Mouse (Mus musculus) C2C12 (cell line): ENCODE measurements at regions not wholly inside any gene's neighbourhood (a gene's known extent, or its start where the extent isn't known, plus 50 kb on each side); places are given as distances from the start of the nearest gene placed in this dataset.

Experiments
- CTCF ChIP-seq: IDR thresholded peaks from one replicate; pipeline ENCODE4 v1.5.1; 2011; ENCODE audit not compliant: control insufficient read depth, insufficient read depth, insufficient read length
- MYOD1 ChIP-seq: IDR thresholded peaks from one replicate; pipeline ENCODE4 v1.6.1; 2011; ENCODE audit warnings: low read depth; ENCODE audit not compliant: control insufficient read depth, insufficient read length

DNA sequence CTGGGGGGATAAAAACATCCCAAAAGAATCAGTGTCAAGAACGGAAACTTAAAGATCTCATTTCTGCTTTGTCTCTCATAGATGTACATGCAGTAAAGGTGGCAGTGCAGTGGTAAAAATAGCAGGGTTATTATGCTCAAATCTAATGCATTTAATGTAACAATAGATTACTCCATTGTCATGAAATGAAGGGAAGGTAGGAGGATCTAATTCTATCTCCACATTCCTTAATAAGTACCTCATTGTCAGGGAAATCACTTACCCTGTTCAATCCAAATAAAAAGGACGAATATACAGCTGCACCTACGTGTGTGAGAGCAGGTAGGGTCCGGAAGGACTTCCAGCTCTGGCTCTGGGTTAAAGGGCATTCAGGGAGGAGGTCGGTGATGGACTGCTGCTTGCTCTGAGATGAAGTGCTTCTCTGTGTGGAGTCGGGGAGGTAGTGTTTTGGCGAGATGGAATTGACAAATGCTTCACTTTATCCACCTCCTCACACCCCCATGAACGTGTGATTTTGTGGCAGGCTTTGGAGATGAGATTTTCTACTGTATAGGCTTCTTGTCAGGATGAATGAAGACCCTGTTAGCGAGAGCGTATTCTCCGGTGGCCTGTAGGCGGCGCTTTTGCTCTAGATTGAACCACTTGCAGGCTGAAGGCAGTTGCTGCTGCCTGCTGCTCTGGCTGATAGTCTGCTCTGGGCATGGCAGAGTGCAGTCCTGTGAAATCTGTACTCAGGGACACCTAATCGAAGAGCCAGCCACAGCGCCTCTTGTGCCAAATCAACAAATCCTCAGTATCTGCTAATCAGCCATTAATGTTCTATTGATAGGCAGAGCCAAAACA, 424.5 kb downstream of the Igsf11 start:
- TF ChIP-seq CTCF = peak; percentile 9
- no peak for TF ChIP-seq MYOD1
